Mouse (Mus musculus): ENCODE data around the gene Dlgap4.

GRCm38 (mm10) chr2:156682965-156683364 lies 69.5 kb downstream of the Dlgap4 start:
- TF ChIP-seq POLR2A (IDR thresholded peaks at IDR 0.05; ENCODE audit: control insufficient read depth in 1 of 2, insufficient read depth in 1 of 2, low read depth in 1 of 2, low read length in 2 of 2, poor library complexity in 1 of 2), result no peak
- no peak for TF ChIP-seq CTCF (IDR thresholded peaks at IDR 0.05 in 2 of 3, conservative IDR thresholded peaks at IDR 0.05 in 1 of 3; ENCODE audit: control insufficient read depth in 1 of 3, insufficient read depth in 1 of 3, low read depth in 2 of 3, low read length in 3 of 3, poor library complexity in 1 of 3, severe bottlenecking in 1 of 3)
- no peak for TF ChIP-seq TCF12 (IDR thresholded peaks at IDR 0.05; ENCODE audit: low read depth, low read length)
- no peak for TF ChIP-seq ZMIZ1 (IDR thresholded peaks at IDR 0.05; ENCODE audit: low read depth, low read length)
- TF ChIP-seq ZNF384 (IDR thresholded peaks at IDR 0.05; ENCODE audit: low read depth, low read length), result no peak
- no peak for TF ChIP-seq EP300 (IDR thresholded peaks at IDR 0.05; ENCODE audit: low read depth in 1 of 2, low read length in 2 of 2)
- no peak for TF ChIP-seq JUND (IDR thresholded peaks at IDR 0.05; ENCODE audit: low read depth, low read length)
- no peak for TF ChIP-seq MAX (IDR thresholded peaks at IDR 0.05; ENCODE audit: low read length)
- TF ChIP-seq USF1 (IDR thresholded peaks at IDR 0.05; ENCODE audit: low read depth, low read length), result no peak
- TF ChIP-seq SIN3A (IDR thresholded peaks at IDR 0.05; ENCODE audit: low read length), result no peak
- TF ChIP-seq MAZ (IDR thresholded peaks at IDR 0.05; ENCODE audit: low read depth, low read length), result no peak
